Mouse (Mus musculus) heart, postnatal 0 days (tissue): ENCODE measurements around the gene Grn.

ENCODE experiments used
- CTCF ChIP-seq: IDR thresholded peaks from 2 replicates; pipeline ENCODE4 v1.5.1; 2016; ENCODE audit warnings: antibody characterized with exemption, control low read depth, low read depth
- EP300 ChIP-seq: IDR thresholded peaks from 2 replicates; pipeline ENCODE4 v1.6.1; 2016; ENCODE audit warnings: antibody characterized with exemption, low read depth

GRCm38 (mm10) chr11:102396263-102396662 lies 33.9 kb upstream of the Grn start:
- no peak for TF ChIP-seq CTCF
- TF ChIP-seq EP300: no peak
